Mouse (Mus musculus) neural tube, embryonic 11.5 days (tissue): ENCODE data around the gene Gys1. TPM values are rescaled to one million over a fixed set of nuclear protein-coding genes. Genes with fewer than 3 reads are reported as not detected.
A peak's percentile ranks its signal among the peaks of the same experiment; 100 is the strongest.

Source experiments
- ATAC-seq: fragments of 200-750 bp; cut with Nextera tagmentation; 2 replicates; pipeline ENCODE4 v1.8.0; 2017; ENCODE audit warnings: moderate number of reproducible peaks, mild to moderate bottlenecking, moderate TSS enrichment, moderate library complexity; ENCODE audit not compliant: insufficient read depth, low FRiP score, low TSS enrichment
- DNase-seq: peaks from one replicate; pipeline ENCODE4 v3.0.0-alpha.2; 2015; ENCODE audit warnings: low spot score
- H3K27ac ChIP-seq: fragments of 300-500 bp; sonication (generic); 2 replicates; pipeline ENCODE4 v1.5.1; 2014; ENCODE audit warnings: low read depth, mild to moderate bottlenecking, low read length
- H3K27me3 ChIP-seq: fragments of 300-500 bp; sonication (generic); 2 replicates; pipeline ENCODE4 v1.6.1; 2014; ENCODE audit warnings: mild to moderate bottlenecking, low read length, mixed read lengths; ENCODE audit not compliant: control insufficient read depth, insufficient read depth
- H3K36me3 ChIP-seq: fragments of 300-500 bp; sonication (generic); 2 replicates; pipeline ENCODE4 v1.6.1; 2014; ENCODE audit warnings: mild to moderate bottlenecking, low read length, moderate library complexity, mixed read lengths; ENCODE audit not compliant: control insufficient read depth, insufficient read depth
- H3K4me1 ChIP-seq: fragments of 300-500 bp; sonication (generic); 2 replicates; pipeline ENCODE4 v1.6.1; 2014; ENCODE audit warnings: low read length, mixed read lengths; ENCODE audit not compliant: control insufficient read depth, insufficient read depth
- H3K4me2 ChIP-seq: fragments of 300-500 bp; sonication (generic); 2 replicates; pipeline ENCODE4 v1.6.1; 2014; ENCODE audit warnings: low read depth, mild to moderate bottlenecking, moderate library complexity
- H3K4me3 ChIP-seq: fragments of 300-500 bp; sonication (generic); 2 replicates; pipeline ENCODE4 v1.5.1; 2014; ENCODE audit warnings: low read depth, low read length
- H3K9ac ChIP-seq: fragments of 300-500 bp; sonication (generic); 2 replicates; pipeline ENCODE4 v1.6.1; 2014; ENCODE audit warnings: mild to moderate bottlenecking, low read length
- H3K9me3 ChIP-seq: fragments of 300-500 bp; sonication (generic); 2 replicates; pipeline ENCODE4 v1.6.1; 2016; ENCODE audit warnings: low read length; ENCODE audit not compliant: control insufficient read depth
- WGBS: fragments of 180-500 bp; shearing (Covaris S2); extraction: QIAGEN DNeasy Blood & Tissue Kit; methylation state at CpG from one replicate; pipeline ENCODE4 v1.1.7; 2014; 5-methylcytosine and 5-hydroxymethylcytosine counted together
- polyA plus RNA-seq: library from polyadenylated mRNA; unstranded; fragments of >200 nt; fragmentation: Nextera tagmentation; extraction: Ambion mirVana; gene quantifications from 2 replicates; pipeline ENCODE4 v1.2.1, GENCODE M21; 2014

Gys1 gene
- polyA plus RNA-seq, 1 experiment from 2014 or later, result 37.2 TPM

DNA sequence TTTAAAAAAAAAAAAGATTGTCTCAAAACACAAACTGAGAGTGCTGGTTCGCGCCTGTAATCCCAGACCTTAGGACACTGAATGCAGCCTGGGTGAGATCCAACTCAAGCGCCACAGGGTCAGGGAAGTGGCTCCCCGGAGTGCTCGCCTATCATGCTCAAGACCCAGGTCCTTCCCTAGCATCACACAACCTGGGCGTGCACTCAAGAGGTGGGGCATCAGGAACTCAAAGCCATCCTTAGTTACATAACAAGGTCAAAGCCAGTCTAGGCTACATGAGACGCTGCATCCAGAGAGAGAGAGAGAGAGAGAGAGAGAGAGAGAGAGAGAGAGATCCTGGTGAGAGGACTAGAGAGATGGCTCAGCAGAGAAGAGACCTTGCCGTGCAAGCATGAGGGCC is 8.1 kb upstream of the Gys1 start:
- no peaks in the 10 kb centered on the region for H3K27me3 ChIP-seq
- H3K27ac ChIP-seq, result no peak overlapping the region
- H3K4me2 ChIP-seq, result no peak overlapping the region
- no peaks in the 10 kb centered on the region for H3K4me1 ChIP-seq
- H3K36me3 ChIP-seq, result peaks cover 31% of the 10 kb centered on the region
- H3K4me3 ChIP-seq, result no peak overlapping the region
- no peak overlapping the region for H3K9ac ChIP-seq
- H3K9me3 ChIP-seq, result no peaks in the 10 kb centered on the region
- no peak for DNase-seq
- ATAC-seq, result no peak
- WGBS, result 91% methylated on average over 8 of the region's 8 CpGs

DNA sequence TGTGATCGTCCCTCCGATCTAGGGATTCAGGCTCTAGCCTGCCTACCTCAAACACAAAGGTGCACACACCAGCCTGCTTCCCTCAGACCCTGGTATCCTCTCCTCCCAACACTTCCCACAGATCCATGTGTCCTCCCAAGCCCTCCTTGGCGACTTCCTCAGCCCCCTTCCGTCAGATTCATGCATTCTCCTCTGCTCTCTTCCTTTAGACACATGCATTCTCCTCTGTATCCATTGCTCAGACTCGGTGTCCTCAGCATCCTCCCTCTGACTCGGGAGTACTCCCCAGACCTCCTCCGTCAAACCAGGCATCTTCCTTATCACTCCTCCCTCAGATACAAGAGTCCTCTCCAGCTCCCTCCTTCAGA is 825 bp upstream of the Gys1 start:
- peak overlapping the region; percentile 92 for H3K4me2 ChIP-seq
- no peaks in the 10 kb centered on the region for H3K27me3 ChIP-seq
- no peak for DNase-seq
- peaks cover 18% of the 10 kb centered on the region; the same call in 1 of the 2 replicates for H3K4me1 ChIP-seq
- ATAC-seq, result peak; percentile 24; the same call in 1 of the 2 replicates
- H3K27ac ChIP-seq, result no peak overlapping the region
- under 1% methylated on average over 7 of the region's 7 CpGs for WGBS
- no peaks in the 10 kb centered on the region for H3K9me3 ChIP-seq
- peak overlapping the region; percentile 75 for H3K4me3 ChIP-seq
- peak overlapping the region; percentile 68 for H3K9ac ChIP-seq
- H3K36me3 ChIP-seq, result peaks cover 10% of the 10 kb centered on the region

DNA sequence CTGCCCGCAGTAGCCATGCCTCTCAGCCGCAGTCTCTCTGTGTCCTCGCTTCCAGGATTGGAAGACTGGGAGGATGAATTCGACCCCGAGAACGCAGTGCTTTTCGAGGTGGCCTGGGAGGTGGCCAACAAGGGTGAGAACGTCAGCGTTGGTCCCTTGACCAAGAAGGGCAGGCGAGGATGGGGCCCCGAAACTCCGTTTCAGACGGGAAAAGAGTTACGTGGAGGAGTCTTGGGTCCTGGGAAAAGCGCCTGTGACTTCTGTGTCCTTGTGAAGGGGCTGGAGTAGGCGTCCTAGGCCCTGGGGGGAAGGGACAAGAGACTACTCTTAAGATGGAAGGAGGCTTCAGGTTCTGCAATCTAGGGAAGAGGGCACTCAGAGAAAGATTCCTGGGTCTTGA is 394 bp downstream of the Gys1 start:
- ATAC-seq, result no peak; the same call in none of the 2 replicates
- peak overlapping the region; percentile 35; the same call in 1 of the 2 replicates for H3K27ac ChIP-seq

GRCm38 (mm10) chr7:45436444-45436843 is 1.8 kb downstream of the Gys1 start:
- no peaks in the 10 kb centered on the region for H3K9me3 ChIP-seq
- H3K27me3 ChIP-seq, result no peaks in the 10 kb centered on the region
- no peak overlapping the region for H3K27ac ChIP-seq
- ATAC-seq, result no peak
- 96% methylated on average over 5 of the region's 5 CpGs for WGBS
- no peak for DNase-seq
- H3K4me3 ChIP-seq, result no peak overlapping the region
- no peak overlapping the region for H3K9ac ChIP-seq
- H3K36me3 ChIP-seq, result peaks cover under 1% of the 10 kb centered on the region; the same call in 1 of the 2 replicates
- H3K4me2 ChIP-seq, result no peak overlapping the region
- peaks cover 18% of the 10 kb centered on the region; the same call in 1 of the 2 replicates for H3K4me1 ChIP-seq

More for the DNA sequence above, 394 bp downstream of the Gys1 start:
- WGBS, result 6% methylated on average over 16 of the region's 16 CpGs
- peak overlapping the region; percentile 75 for H3K9ac ChIP-seq
- peaks cover 18% of the 10 kb centered on the region; the same call in 1 of the 2 replicates for H3K4me1 ChIP-seq
- H3K27me3 ChIP-seq, result no peaks in the 10 kb centered on the region
- H3K4me2 ChIP-seq, result peak overlapping the region; percentile 92
- H3K36me3 ChIP-seq, result peaks cover 6% of the 10 kb centered on the region
- no peak for DNase-seq
- peak overlapping the region; percentile 75 for H3K4me3 ChIP-seq
- H3K9me3 ChIP-seq, result no peaks in the 10 kb centered on the region

GRCm38 (mm10) chr7:45437046-45437445 is 2.4 kb downstream of the Gys1 start:
- WGBS, result 27% methylated on average over 6 of the region's 6 CpGs
- H3K4me3 ChIP-seq, result no peak overlapping the region

GRCm38 (mm10) chr7:45437521-45438276 is 3.1 kb downstream of the Gys1 start, which contains the start of gene Ruvbl2:
Gene Ruvbl2 (minus strand): TSS chr7:45438096.
- H3K27me3 ChIP-seq, result no peaks in the 10 kb centered on the region
- no peaks in the 10 kb centered on the region for H3K9me3 ChIP-seq
- DNase-seq (no peak), ATAC-seq (no peak)
- H3K27ac ChIP-seq, result no peak within 1 kb of the TSS
- 27% methylated on average over 19 of the region's 19 CpGs for WGBS
- no peak within 1 kb of the TSS for H3K4me2 ChIP-seq
- no peak within 1 kb of the TSS for H3K9ac ChIP-seq
- peaks cover 18% of the 10 kb centered on the region; the same call in 1 of the 2 replicates for H3K4me1 ChIP-seq
- no peaks in the 10 kb centered on the region for H3K36me3 ChIP-seq
- no peak within 1 kb of the TSS for H3K4me3 ChIP-seq

More at GRCm38 (mm10) chr7:45437046-45437445, 2.4 kb downstream of the Gys1 start:
- Histone ChIP-seq H3K9me3 (no peaks in the 10 kb centered on the region), H3K36me3 (no peaks in the 10 kb centered on the region), H3K4me2 (no peak overlapping the region), H3K27me3 (no peaks in the 10 kb centered on the region), H3K27ac (no peak overlapping the region), H3K9ac (no peak overlapping the region), H3K4me1 (peaks cover 18% of the 10 kb centered on the region; the same call in 1 of the 2 replicates)
- ATAC-seq (no peak), DNase-seq (no peak)

GRCm38 (mm10) chr7:45443526-45444420 is 9.1 kb downstream of the Gys1 start:
- Histone ChIP-seq H3K9ac (no peak overlapping the region), H3K4me3 (no peak overlapping the region), H3K36me3 (peaks cover 2% of the 10 kb centered on the region; the same call in 1 of the 2 replicates), H3K27ac (no peak overlapping the region), H3K4me1 (no peaks in the 10 kb centered on the region), H3K27me3 (no peaks in the 10 kb centered on the region), H3K4me2 (no peak overlapping the region), H3K9me3 (no peaks in the 10 kb centered on the region)
- no peak for ATAC-seq
- 90% methylated on average over 22 of the region's 22 CpGs for WGBS
- no peak for DNase-seq

DNA sequence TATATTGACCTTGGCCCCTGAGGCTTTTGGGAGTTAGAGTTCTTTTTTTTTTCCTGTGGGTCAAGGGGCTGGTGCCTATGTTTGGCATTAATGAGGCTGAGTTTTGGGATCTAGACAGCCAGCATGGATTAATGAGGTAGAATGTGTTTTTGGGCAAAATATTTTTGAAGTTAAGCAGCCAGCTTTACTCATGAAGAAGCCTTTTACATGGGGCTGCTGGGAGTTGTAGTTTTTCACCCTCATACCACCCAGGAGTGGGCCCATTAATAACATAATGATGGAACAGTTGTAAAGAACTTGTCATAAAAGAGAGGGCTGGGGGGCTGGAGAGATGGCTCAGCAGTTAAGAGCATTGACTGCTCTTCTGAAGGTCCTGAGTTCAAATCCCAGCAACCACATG is 11.9 kb downstream of the Gys1 start:
- Histone ChIP-seq H3K9me3 (no peaks in the 10 kb centered on the region), H3K9ac (no peak overlapping the region), H3K4me3 (no peak overlapping the region), H3K27me3 (no peaks in the 10 kb centered on the region), H3K27ac (no peak overlapping the region), H3K36me3 (peaks cover 2% of the 10 kb centered on the region; the same call in 1 of the 2 replicates), H3K4me2 (no peak overlapping the region), H3K4me1 (no peaks in the 10 kb centered on the region)
- DNase-seq, result no peak
- ATAC-seq, result no peak
